Mouse (Mus musculus) forebrain, embryonic 16.5 days (tissue): ENCODE measurements around the gene Ccl1. TPM values are rescaled to one million over a fixed set of nuclear protein-coding genes. Genes with fewer than 3 reads are reported as not detected.

ENCODE experiments used
- ATAC-seq: fragments of 200-750 bp; cut with Nextera tagmentation; 2 replicates; pipeline ENCODE4 v1.8.0; 2017; ENCODE audit warnings: mild to moderate bottlenecking, moderate library complexity
- H3K27ac ChIP-seq: fragments of 300-500 bp; sonication (generic); 2 replicates; pipeline ENCODE4 v1.5.1; 2014; ENCODE audit warnings: low read length, control low read depth
- H3K27me3 ChIP-seq: fragments of 300-500 bp; sonication (generic); replicated peaks from 2 replicates; pipeline ENCODE4 v1.6.1; 2014; ENCODE audit warnings: low read length; ENCODE audit not compliant: control insufficient read depth, insufficient read depth
- H3K36me3 ChIP-seq: fragments of 300-500 bp; sonication (generic); 2 replicates; pipeline ENCODE4 v1.6.1; 2014; ENCODE audit not compliant: control insufficient read depth, insufficient read depth
- H3K4me1 ChIP-seq: fragments of 300-500 bp; sonication (generic); replicated peaks from 2 replicates; pipeline ENCODE4 v1.6.1; 2014; ENCODE audit warnings: low read length; ENCODE audit not compliant: control insufficient read depth, insufficient read depth
- H3K4me2 ChIP-seq: fragments of 300-500 bp; sonication (generic); 2 replicates; pipeline ENCODE4 v1.6.1; 2014; ENCODE audit warnings: mild to moderate bottlenecking, low read length, control low read depth
- H3K4me3 ChIP-seq: fragments of 300-500 bp; sonication (generic); replicated peaks from 2 replicates; pipeline ENCODE4 v1.5.1; 2014; ENCODE audit warnings: mild to moderate bottlenecking, low read length, control low read depth
- H3K9ac ChIP-seq: fragments of 300-500 bp; sonication (generic); replicated peaks from 2 replicates; pipeline ENCODE4 v1.6.1; 2014; ENCODE audit warnings: low read depth, low read length, control low read depth
- H3K9me3 ChIP-seq: fragments of 300-500 bp; sonication (generic); 2 replicates; pipeline ENCODE4 v1.6.1; 2016; ENCODE audit warnings: low read length; ENCODE audit not compliant: control insufficient read depth
- WGBS: fragments of 180-500 bp; shearing (Covaris S2); extraction: QIAGEN DNeasy Blood & Tissue Kit; methylation state at CpG from one replicate; pipeline ENCODE4 v1.1.7; 2014; 5-methylcytosine and 5-hydroxymethylcytosine counted together
- polyA plus RNA-seq: library from polyadenylated mRNA; unstranded; fragments of >200 nt; fragmentation: Nextera tagmentation; extraction: Ambion mirVana; gene quantifications from 2 replicates; pipeline ENCODE4 v1.2.1, GENCODE M21; 2015

Gene Ccl1
- polyA plus RNA-seq, 1 experiment from 2014 or later = 0.47 TPM

DNA sequence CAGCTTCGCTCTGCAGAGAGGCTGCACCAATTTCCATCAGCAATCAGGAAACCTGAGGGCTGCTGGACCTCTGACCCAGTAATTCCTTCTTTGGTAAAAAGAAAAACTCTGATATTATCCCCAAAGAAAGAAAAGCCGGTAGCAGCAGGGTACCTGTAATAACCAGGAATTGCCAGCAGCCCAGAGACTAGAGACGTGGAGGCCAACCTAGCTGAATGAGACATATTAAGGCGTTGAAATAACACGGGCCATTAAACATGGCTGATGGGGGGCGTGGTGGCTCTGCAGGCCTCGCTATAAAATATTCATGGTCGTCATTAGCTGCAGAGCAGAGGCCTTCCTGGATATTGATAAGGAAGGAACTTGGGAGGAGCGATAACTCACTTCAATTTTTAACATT, 78.5 kb downstream of the Ccl1 start:
- Histone ChIP-seq H3K4me1 (no peaks in the 10 kb centered on the region), H3K36me3 (no peaks in the 10 kb centered on the region), H3K9me3 (no peaks in the 10 kb centered on the region), H3K27me3 (no peaks in the 10 kb centered on the region), H3K27ac (no peak overlapping the region), H3K4me3 (no peak overlapping the region), H3K4me2 (no peak overlapping the region), H3K9ac (no peak overlapping the region)
- ATAC-seq = no peak
- 47% methylated on average over 9 of the region's 9 CpGs for WGBS

DNA sequence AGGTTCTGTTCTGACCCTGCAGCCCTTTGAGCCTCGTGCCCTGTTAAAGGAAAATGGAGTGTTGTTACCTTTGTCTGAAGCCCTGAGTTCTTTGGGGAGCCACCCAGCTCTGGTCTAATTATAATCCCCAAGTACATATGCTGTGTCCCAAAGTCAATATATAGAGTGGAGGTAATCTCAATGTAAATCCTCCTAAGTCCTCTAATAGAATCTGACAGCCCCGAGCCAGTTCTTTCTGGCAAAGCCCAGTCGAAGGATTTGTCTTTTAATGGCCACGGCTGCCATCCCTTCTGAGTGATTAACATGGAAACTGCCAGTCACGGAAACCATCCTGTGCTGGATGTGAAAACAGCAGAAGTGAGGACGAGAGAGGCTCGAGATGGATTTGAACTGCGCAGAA, 79.6 kb downstream of the Ccl1 start:
- WGBS = 63% methylated on average over 8 of the region's 8 CpGs
- Histone ChIP-seq H3K9me3 (no peaks in the 10 kb centered on the region), H3K4me1 (no peaks in the 10 kb centered on the region), H3K27me3 (no peaks in the 10 kb centered on the region), H3K9ac (no peak overlapping the region), H3K27ac (no peak overlapping the region), H3K4me2 (no peak overlapping the region), H3K4me3 (no peak overlapping the region), H3K36me3 (no peaks in the 10 kb centered on the region)
- ATAC-seq = no peak

DNA sequence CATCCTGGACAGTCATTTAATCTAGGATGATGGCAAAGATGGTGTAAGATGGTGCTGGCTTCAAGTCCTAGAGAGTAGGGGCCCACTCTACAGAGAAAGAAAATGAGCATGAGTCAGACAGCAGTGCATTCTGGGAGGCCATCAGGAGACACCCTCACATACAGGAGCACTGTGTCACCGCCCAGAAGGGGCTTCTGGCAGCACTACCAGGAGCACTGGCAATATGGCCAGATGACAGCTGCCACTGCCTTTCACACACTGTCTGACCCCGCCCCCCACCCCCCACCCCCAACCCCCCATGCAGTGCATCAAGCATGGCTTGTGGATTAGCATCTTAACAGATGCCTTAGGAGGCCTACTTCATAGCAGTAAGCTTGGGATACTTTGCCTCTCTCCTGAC, 89.0 kb downstream of the Ccl1 start:
- no peak for ATAC-seq
- H3K27ac ChIP-seq = no peak overlapping the region
- H3K9ac ChIP-seq = no peak overlapping the region
- no peaks in the 10 kb centered on the region for H3K27me3 ChIP-seq
- H3K4me2 ChIP-seq = no peak overlapping the region
- no peaks in the 10 kb centered on the region for H3K36me3 ChIP-seq
- H3K9me3 ChIP-seq = no peaks in the 10 kb centered on the region
- WGBS = 45% methylated on average over 2 of the region's 2 CpGs
- no peak overlapping the region for H3K4me3 ChIP-seq
- no peaks in the 10 kb centered on the region for H3K4me1 ChIP-seq

- Histone ChIP-seq H3K4me3 (no peak overlapping the region), H3K27me3 (no peaks in the 10 kb centered on the region), H3K9me3 (no peaks in the 10 kb centered on the region), H3K9ac (no peak overlapping the region), H3K36me3 (no peaks in the 10 kb centered on the region), H3K4me1 (no peaks in the 10 kb centered on the region), H3K4me2 (no peak overlapping the region), H3K27ac (no peak overlapping the region)
- 83% methylated on average over 4 of the region's 4 CpGs for WGBS
- no peak for ATAC-seq
These were observed 91.1 kb downstream of the Ccl1 start for GRCm38 (mm10) chr11:82214405-82214804.

GRCm38 (mm10) chr11:82206960-82207488, 98.5 kb downstream of the Ccl1 start:
- H3K27ac ChIP-seq = no peak overlapping the region
- no peaks in the 10 kb centered on the region for H3K4me1 ChIP-seq
- H3K36me3 ChIP-seq = no peaks in the 10 kb centered on the region
- no peaks in the 10 kb centered on the region for H3K27me3 ChIP-seq
- 89% methylated on average over 2 of the region's 2 CpGs for WGBS
- H3K9ac ChIP-seq = no peak overlapping the region
- no peaks in the 10 kb centered on the region for H3K9me3 ChIP-seq
- H3K4me3 ChIP-seq = no peak overlapping the region
- no peak for ATAC-seq
- no peak overlapping the region for H3K4me2 ChIP-seq

DNA sequence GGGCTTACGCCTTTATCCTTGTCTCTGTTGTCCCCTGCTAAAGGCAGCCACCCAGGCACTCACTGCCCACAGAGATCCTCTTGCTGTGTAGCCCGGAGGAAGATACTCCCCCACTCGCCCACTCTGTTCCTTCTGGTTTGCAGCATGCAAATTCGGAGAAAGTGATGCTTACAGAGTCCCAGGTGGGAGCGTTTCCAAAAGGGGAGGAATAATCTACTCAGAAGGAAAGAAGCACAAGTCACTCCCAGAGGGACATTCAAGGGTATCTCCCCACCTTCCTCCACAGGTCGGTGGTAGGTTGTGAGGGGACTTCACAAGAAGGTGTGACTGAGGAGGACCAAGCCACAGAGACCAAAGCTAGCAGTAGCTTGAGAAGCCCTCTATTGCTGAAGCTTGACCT, 100.3 kb downstream of the Ccl1 start:
- WGBS = 90% methylated on average over 6 of the region's 6 CpGs
- Histone ChIP-seq H3K27me3 (no peaks in the 10 kb centered on the region), H3K9me3 (no peaks in the 10 kb centered on the region), H3K4me1 (no peaks in the 10 kb centered on the region), H3K9ac (no peak overlapping the region), H3K4me3 (no peak overlapping the region), H3K4me2 (no peak overlapping the region), H3K27ac (no peak overlapping the region), H3K36me3 (no peaks in the 10 kb centered on the region)
- no peak for ATAC-seq

DNA sequence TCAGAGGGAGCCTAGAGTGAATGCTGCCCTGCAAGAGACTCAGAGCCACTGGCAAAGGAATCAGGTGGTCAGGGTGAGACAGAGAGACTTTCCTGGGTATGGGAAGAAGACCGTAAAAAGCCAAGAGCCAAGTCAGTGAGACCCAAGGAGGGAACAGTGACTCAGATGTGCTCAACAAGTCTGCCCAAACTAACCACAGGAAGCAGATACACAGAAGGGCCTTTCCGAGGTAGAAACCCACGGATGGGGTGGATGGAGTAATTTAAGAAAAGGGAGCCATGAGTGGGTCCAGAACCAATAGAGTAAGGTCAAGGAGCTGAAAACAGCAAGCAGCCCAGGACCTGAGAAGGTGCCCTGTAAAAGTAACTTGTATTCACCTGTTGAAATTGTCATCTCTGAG, 101.8 kb downstream of the Ccl1 start:
- no peaks in the 10 kb centered on the region for H3K27me3 ChIP-seq
- no peaks in the 10 kb centered on the region for H3K4me1 ChIP-seq
- no peak overlapping the region for H3K4me2 ChIP-seq
- no peaks in the 10 kb centered on the region for H3K36me3 ChIP-seq
- no peak overlapping the region for H3K27ac ChIP-seq
- WGBS = 92% methylated on average over 3 of the region's 3 CpGs
- no peak overlapping the region for H3K9ac ChIP-seq
- no peak overlapping the region for H3K4me3 ChIP-seq
- no peak for ATAC-seq
- H3K9me3 ChIP-seq = no peaks in the 10 kb centered on the region

DNA sequence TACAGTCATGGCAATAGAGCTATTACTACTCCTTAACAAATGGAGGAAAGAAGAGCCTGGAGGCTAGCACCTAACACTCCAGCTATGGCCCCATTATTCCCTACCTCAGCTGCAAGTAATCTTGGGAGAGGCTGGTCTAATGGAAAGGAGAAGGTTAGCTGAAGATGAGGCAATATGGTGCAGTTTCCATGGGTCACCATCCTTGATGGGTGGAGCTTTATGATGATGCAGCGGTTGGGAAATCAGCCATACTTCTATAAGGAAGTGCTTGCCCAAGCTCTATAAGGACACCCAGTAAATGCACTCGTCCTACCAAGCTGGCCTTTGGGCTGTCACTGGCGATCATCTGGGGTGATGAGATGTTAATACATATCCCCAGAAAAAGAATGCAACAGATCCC, 107.7 kb downstream of the Ccl1 start:
- no peak for ATAC-seq
- Histone ChIP-seq H3K36me3 (no peaks in the 10 kb centered on the region), H3K9ac (no peak overlapping the region), H3K4me2 (no peak overlapping the region), H3K9me3 (no peaks in the 10 kb centered on the region), H3K4me1 (no peaks in the 10 kb centered on the region), H3K4me3 (no peak overlapping the region), H3K27me3 (no peaks in the 10 kb centered on the region), H3K27ac (no peak overlapping the region)
- 81% methylated on average over 3 of the region's 3 CpGs for WGBS

- Histone ChIP-seq H3K4me3 (no peak overlapping the region), H3K27ac (no peak overlapping the region), H3K9ac (no peak overlapping the region), H3K4me2 (no peak overlapping the region), H3K27me3 (no peaks in the 10 kb centered on the region), H3K9me3 (no peaks in the 10 kb centered on the region), H3K4me1 (no peaks in the 10 kb centered on the region; the same call in 1 of the 2 replicates), H3K36me3 (no peaks in the 10 kb centered on the region)
- WGBS = 77% methylated on average over 2 of the region's 2 CpGs
- ATAC-seq = no peak
These were observed 110.5 kb downstream of the Ccl1 start for GRCm38 (mm10) chr11:82194980-82195379.

DNA sequence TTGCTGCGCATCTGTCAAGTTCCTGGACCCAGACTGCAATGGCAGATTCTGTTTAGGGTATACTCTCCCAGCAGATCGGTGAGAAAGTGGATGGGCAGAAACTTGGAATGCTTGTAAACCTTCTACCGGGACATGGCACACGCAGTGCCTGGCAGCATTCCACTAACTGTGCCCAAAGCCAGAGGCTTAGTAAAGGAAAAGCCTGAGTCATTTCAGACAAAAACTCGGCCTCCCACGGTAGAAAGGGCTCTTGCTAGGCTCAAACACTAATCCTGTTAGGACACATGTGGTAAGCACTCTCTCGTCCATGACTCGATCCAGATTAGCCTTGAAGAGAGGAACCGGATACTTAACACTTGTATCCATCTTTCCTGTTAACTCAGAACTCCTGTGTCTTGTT, 111.7 kb downstream of the Ccl1 start:
- Histone ChIP-seq H3K4me2 (no peak overlapping the region), H3K4me1 (no peaks in the 10 kb centered on the region; the same call in 1 of the 2 replicates), H3K36me3 (no peaks in the 10 kb centered on the region), H3K9me3 (no peaks in the 10 kb centered on the region), H3K27ac (no peak overlapping the region), H3K4me3 (no peak overlapping the region), H3K9ac (no peak overlapping the region), H3K27me3 (no peaks in the 10 kb centered on the region)
- no peak for ATAC-seq
- 42% methylated on average over 9 of the region's 9 CpGs for WGBS
